Mouse (Mus musculus) forebrain, embryonic 14.5 days (tissue): ENCODE results near the gene Lgals2. TPM values are rescaled to one million over a fixed set of nuclear protein-coding genes. Genes with fewer than 3 reads are reported as not detected.

ENCODE experiments used
- ATAC-seq: fragments of 200-750 bp; cut with Nextera tagmentation; 2 replicates; pipeline ENCODE4 v1.8.0; 2017; ENCODE audit warnings: mild to moderate bottlenecking, moderate library complexity
- DNase-seq: peaks from one replicate; pipeline ENCODE4 v3.0.0-alpha.2; 2015; ENCODE audit warnings: low spot score
- H3K27ac ChIP-seq: fragments of 300-500 bp; sonication (generic); 2 replicates; pipeline ENCODE4 v1.5.1; 2014; ENCODE audit warnings: low read depth, mild to moderate bottlenecking, control low read depth, low read length, moderate library complexity
- H3K27me3 ChIP-seq: fragments of 300-500 bp; sonication (generic); replicated peaks from 2 replicates; pipeline ENCODE4 v1.6.1; 2014; ENCODE audit warnings: low read length, control low read depth, mixed read lengths; ENCODE audit not compliant: control insufficient read depth, insufficient read depth
- H3K36me3 ChIP-seq: fragments of 300-500 bp; sonication (generic); 2 replicates; pipeline ENCODE4 v1.6.1; 2014; ENCODE audit warnings: low read length, control low read depth; ENCODE audit not compliant: control insufficient read depth, insufficient read depth
- H3K4me1 ChIP-seq: fragments of 300-500 bp; sonication (generic); 2 replicates; pipeline ENCODE4 v1.6.1; 2014; ENCODE audit warnings: antibody characterized with exemption, low read length, control low read depth; ENCODE audit not compliant: control insufficient read depth, insufficient read depth
- H3K4me2 ChIP-seq: fragments of 300-500 bp; sonication (generic); 2 replicates; pipeline ENCODE4 v1.6.1; 2014; ENCODE audit warnings: mild to moderate bottlenecking, control low read depth, low read length
- H3K4me3 ChIP-seq: fragments of 300-500 bp; sonication (generic); 2 replicates; pipeline ENCODE4 v1.5.1; 2014; ENCODE audit warnings: low read depth, low read length, control low read depth
- H3K9ac ChIP-seq: fragments of 300-500 bp; sonication (generic); 2 replicates; pipeline ENCODE4 v1.6.1; 2014; ENCODE audit warnings: mild to moderate bottlenecking, low read length, control low read depth, moderate library complexity
- H3K9me3 ChIP-seq: fragments of 300-500 bp; sonication (generic); replicated peaks from 2 replicates; pipeline ENCODE4 v1.6.1; 2016; ENCODE audit warnings: low read length, control low read depth, mixed read lengths; ENCODE audit not compliant: control insufficient read depth
- WGBS: fragments of 180-500 bp; shearing (Covaris S2); extraction: QIAGEN DNeasy Blood & Tissue Kit; methylation state at CpG from one replicate; pipeline ENCODE4 v1.1.7; 2014; 5-methylcytosine and 5-hydroxymethylcytosine counted together
- polyA plus RNA-seq: library from polyadenylated mRNA; unstranded; fragments of >200 nt; fragmentation: Nextera tagmentation; extraction: Ambion mirVana; gene quantifications from 2 replicates; pipeline ENCODE4 v1.2.1, GENCODE M21; 2014

Gene Lgals2
- polyA plus RNA-seq, 1 experiment from 2014 or later, result not detected

GRCm38 (mm10) chr15:78806614-78807013, 48.7 kb downstream of the Lgals2 start:
- H3K9me3 ChIP-seq, result no peaks in the 10 kb centered on the region
- no peak overlapping the region for H3K9ac ChIP-seq
- no peaks in the 10 kb centered on the region for H3K36me3 ChIP-seq
- DNase-seq, result no peak
- ATAC-seq, result no peak
- H3K27ac ChIP-seq, result no peak overlapping the region
- 37% methylated on average over 2 of the region's 2 CpGs for WGBS
- peaks cover 18% of the 10 kb centered on the region for H3K27me3 ChIP-seq
- H3K4me2 ChIP-seq, result no peak overlapping the region
- H3K4me1 ChIP-seq, result peaks cover 9% of the 10 kb centered on the region; the same call in 1 of the 2 replicates
- H3K4me3 ChIP-seq, result no peak overlapping the region

- Histone ChIP-seq H3K4me2 (no peak overlapping the region), H3K4me3 (no peak overlapping the region), H3K36me3 (no peaks in the 10 kb centered on the region), H3K27ac (no peak overlapping the region), H3K4me1 (peaks cover 9% of the 10 kb centered on the region; the same call in 1 of the 2 replicates), H3K9ac (no peak overlapping the region), H3K27me3 (peaks cover 28% of the 10 kb centered on the region), H3K9me3 (no peaks in the 10 kb centered on the region)
- ATAC-seq (no peak), DNase-seq (no peak)
- 84% methylated on average over 2 of the region's 2 CpGs for WGBS
These were observed 50.0 kb downstream of the Lgals2 start for GRCm38 (mm10) chr15:78805351-78805750.

- Histone ChIP-seq H3K4me1 (peaks cover 9% of the 10 kb centered on the region; the same call in 1 of the 2 replicates), H3K27ac (no peak overlapping the region), H3K27me3 (peaks cover 28% of the 10 kb centered on the region), H3K4me2 (no peak overlapping the region), H3K4me3 (no peak overlapping the region), H3K9ac (0 out of 2 replicates have a peak overlapping the region, but pooled peaks have one; percentile 13), H3K36me3 (no peaks in the 10 kb centered on the region), H3K9me3 (no peaks in the 10 kb centered on the region)
- WGBS, result 6% methylated on average over 6 of the region's 6 CpGs
- ATAC-seq, result no peak
- DNase-seq, result no peak
These were observed 51.0 kb downstream of the Lgals2 start for GRCm38 (mm10) chr15:78804326-78804725.

GRCm38 (mm10) chr15:78803499-78803900, 51.8 kb downstream of the Lgals2 start:
- 1% methylated on average over 8 of the region's 8 CpGs for WGBS
- Histone ChIP-seq H3K4me1 (peaks cover 9% of the 10 kb centered on the region; the same call in 1 of the 2 replicates), H3K36me3 (no peaks in the 10 kb centered on the region), H3K4me2 (peak overlapping the region; percentile 79), H3K27me3 (peaks cover 28% of the 10 kb centered on the region), H3K9me3 (no peaks in the 10 kb centered on the region), H3K27ac (no peak overlapping the region), H3K9ac (no peak overlapping the region), H3K4me3 (no peak overlapping the region)
- ATAC-seq (0 out of 2 replicates have a peak, but pooled peaks have one; percentile 41), DNase-seq (peak; percentile 42)

- H3K9me3 ChIP-seq, result no peaks in the 10 kb centered on the region
- DNase-seq (no peak), ATAC-seq (peak; percentile 62)
- peaks cover 28% of the 10 kb centered on the region for H3K27me3 ChIP-seq
- no peaks in the 10 kb centered on the region for H3K36me3 ChIP-seq
- H3K27ac ChIP-seq, result 0 out of 2 replicates have a peak within 1 kb of the TSS, but pooled peaks have one; percentile 9
- peak within 1 kb of the TSS; percentile 79 for H3K4me2 ChIP-seq
- H3K4me3 ChIP-seq, result peak within 1 kb of the TSS; percentile 44
- H3K4me1 ChIP-seq, result peaks cover 9% of the 10 kb centered on the region; the same call in 1 of the 2 replicates
- WGBS, result under 1% methylated on average over 70 of the region's 70 CpGs
- H3K9ac ChIP-seq, result peak within 1 kb of the TSS; percentile 61
These were observed 52.4 kb downstream of the Lgals2 start, which contains the start of gene Card10 for GRCm38 (mm10) chr15:78802776-78803391. Gene Card10, minus strand, starts transcription at chr15:78803042.

- H3K9ac ChIP-seq, result peak overlapping the region; percentile 61
- 0 out of 2 replicates have a peak overlapping the region, but pooled peaks have one; percentile 9 for H3K27ac ChIP-seq
- peaks cover 28% of the 10 kb centered on the region for H3K27me3 ChIP-seq
- no peaks in the 10 kb centered on the region for H3K9me3 ChIP-seq
- peak; percentile 30 for ATAC-seq
- peak overlapping the region; percentile 79 for H3K4me2 ChIP-seq
- peak overlapping the region; percentile 44 for H3K4me3 ChIP-seq
- 4% methylated on average over 63 of the region's 67 CpGs for WGBS
- peaks cover 9% of the 10 kb centered on the region; the same call in 1 of the 2 replicates for H3K4me1 ChIP-seq
- no peaks in the 10 kb centered on the region for H3K36me3 ChIP-seq
- DNase-seq, result no peak
These were observed 53.2 kb downstream of the Lgals2 start for GRCm38 (mm10) chr15:78801971-78802741.

GRCm38 (mm10) chr15:78801571-78801970, 53.8 kb downstream of the Lgals2 start:
- H3K9ac ChIP-seq, result no peak overlapping the region
- peaks cover 9% of the 10 kb centered on the region; the same call in 1 of the 2 replicates for H3K4me1 ChIP-seq
- no peaks in the 10 kb centered on the region for H3K36me3 ChIP-seq
- ATAC-seq (no peak), DNase-seq (no peak)
- peaks cover 28% of the 10 kb centered on the region for H3K27me3 ChIP-seq
- H3K27ac ChIP-seq, result no peak overlapping the region
- H3K4me3 ChIP-seq, result no peak overlapping the region
- no peaks in the 10 kb centered on the region for H3K9me3 ChIP-seq
- WGBS, result 77% methylated on average over 9 of the region's 9 CpGs
- peak overlapping the region; percentile 79; the same call in 1 of the 2 replicates for H3K4me2 ChIP-seq
